Mouse (Mus musculus) C2C12 (cell line): ENCODE results near the gene Aspscr1.

Experiments
- CEBPB ChIP-seq: IDR thresholded peaks from one replicate; pipeline ENCODE4 v1.6.1; 2011; ENCODE audit warnings: low read depth, mild to moderate bottlenecking, control low read depth, moderate library complexity
- CTCF ChIP-seq: IDR thresholded peaks from one replicate; pipeline ENCODE4 v1.5.1; 2011; ENCODE audit not compliant: control insufficient read depth, insufficient read depth, insufficient read length
- FOSL1 ChIP-seq: IDR thresholded peaks from one replicate; pipeline ENCODE4 v1.8.0; 2011; ENCODE audit warnings: mild to moderate bottlenecking, low read length; ENCODE audit not compliant: poor library complexity, insufficient read depth, severe bottlenecking
- MAX ChIP-seq: IDR thresholded peaks from one replicate; pipeline ENCODE4 v1.6.1; 2011; ENCODE audit warnings: mild to moderate bottlenecking, control low read depth
- MYOD1 ChIP-seq: IDR thresholded peaks from one replicate; pipeline ENCODE4 v1.6.1; 2011; ENCODE audit warnings: low read depth; ENCODE audit not compliant: control insufficient read depth, insufficient read length
- MYOG ChIP-seq: IDR thresholded peaks from one replicate; pipeline ENCODE4 v1.6.1; 2011; ENCODE audit not compliant: control insufficient read depth, insufficient read length; ENCODE audit errors: extremely low read depth
- USF1 ChIP-seq: IDR thresholded peaks from one replicate; pipeline ENCODE4 v1.6.1; 2011; ENCODE audit warnings: low read depth, mild to moderate bottlenecking, control low read depth, moderate library complexity

DNA sequence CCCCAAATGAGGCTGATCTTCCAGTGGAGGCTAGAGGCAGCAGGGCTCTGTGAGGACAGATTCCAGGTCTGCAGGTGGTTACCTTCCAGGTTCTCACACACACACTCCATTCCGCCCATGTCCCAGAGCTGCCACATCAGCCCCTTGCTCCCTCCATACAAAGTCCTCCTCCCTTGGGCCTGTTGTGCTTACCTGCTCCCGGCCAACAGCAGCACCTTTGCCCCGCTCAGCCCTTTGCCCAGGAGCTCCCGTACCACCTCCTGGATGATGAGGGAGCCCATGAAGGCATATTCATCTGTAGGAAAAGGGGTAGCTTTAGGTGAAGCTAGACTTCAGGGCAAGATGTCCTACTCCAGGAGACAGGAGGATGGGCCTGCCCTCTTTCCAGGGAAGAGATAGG lies 15.5 kb upstream of the Aspscr1 start:
- TF ChIP-seq MYOG (no peak), CTCF (no peak), USF1 (no peak), MYOD1 (no peak), MAX (no peak), FOSL1 (no peak), CEBPB (no peak)
